Mouse (Mus musculus) yolk sac, embryonic 10.5 days (tissue): ENCODE measurements at regions not wholly inside any gene's neighbourhood (a gene's known extent, or its start where the extent isn't known, plus 50 kb on each side); places are given as distances from the start of the nearest gene placed in this dataset.

Experiments
- DNase-seq: peaks from one replicate; pipeline ENCODE4 v3.0.0-alpha.2; 2017; ENCODE audit warnings: low spot score

DNA sequence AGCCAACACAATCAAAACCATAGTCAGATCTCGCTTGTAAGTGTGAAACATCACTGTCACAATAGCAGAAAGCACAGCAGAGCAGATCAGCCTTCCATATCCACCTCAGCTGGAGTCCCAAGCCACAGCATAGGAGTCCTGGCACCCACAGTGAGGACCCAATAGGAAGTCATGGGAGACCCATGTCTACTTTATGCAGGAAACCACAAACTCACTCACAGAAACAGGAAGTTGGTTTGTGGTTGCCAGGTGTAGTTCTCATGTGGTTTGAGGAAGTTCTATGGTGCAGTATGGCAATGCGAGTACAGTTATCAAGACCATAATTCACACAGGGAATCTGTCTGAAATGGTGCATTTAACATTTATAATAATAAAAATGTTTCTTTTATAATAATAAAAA is 77.6 kb upstream of the Kctd3 start:
- DNase-seq, result no peak

DNA sequence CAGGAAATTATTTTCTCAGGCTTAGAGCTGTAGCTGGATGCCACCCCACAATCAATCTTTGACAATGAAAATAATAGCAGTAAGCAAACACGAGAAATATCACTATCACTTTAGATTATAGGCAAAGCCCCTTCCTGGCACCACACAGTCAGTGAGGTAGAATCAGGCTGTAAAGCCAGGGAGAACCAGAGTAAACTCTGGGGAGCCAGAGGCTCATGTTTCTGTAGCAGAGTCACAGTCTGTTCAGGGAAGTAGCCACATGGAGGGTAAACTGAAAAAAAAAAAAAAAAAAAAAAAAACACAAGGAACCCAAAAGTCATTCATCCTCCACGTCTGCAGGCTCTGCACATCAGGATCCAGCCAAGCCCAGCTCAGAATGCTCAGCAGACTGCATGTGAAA is 73.6 kb upstream of the Kctd3 start:
- no peak for DNase-seq

DNA sequence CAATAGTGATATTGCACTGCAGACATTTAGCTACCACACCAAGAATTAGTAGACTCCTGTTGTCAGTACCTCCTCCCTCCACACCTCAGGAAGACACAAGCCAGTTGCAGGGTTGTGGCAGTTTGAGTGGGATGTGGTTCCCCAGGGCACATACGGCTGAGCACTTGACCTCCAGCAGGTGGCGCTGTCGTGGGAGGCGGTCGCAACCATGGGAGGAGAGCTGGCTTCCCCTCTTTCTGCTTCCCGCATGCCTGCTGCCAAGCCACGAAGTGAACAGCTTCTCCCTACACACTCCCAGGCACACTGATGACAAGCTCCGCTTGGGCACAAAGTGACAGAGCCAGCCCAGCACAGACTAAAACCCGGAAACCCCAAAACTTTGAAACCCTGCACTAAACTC is 73.2 kb upstream of the Kctd3 start:
- peak; percentile 52 for DNase-seq

DNA sequence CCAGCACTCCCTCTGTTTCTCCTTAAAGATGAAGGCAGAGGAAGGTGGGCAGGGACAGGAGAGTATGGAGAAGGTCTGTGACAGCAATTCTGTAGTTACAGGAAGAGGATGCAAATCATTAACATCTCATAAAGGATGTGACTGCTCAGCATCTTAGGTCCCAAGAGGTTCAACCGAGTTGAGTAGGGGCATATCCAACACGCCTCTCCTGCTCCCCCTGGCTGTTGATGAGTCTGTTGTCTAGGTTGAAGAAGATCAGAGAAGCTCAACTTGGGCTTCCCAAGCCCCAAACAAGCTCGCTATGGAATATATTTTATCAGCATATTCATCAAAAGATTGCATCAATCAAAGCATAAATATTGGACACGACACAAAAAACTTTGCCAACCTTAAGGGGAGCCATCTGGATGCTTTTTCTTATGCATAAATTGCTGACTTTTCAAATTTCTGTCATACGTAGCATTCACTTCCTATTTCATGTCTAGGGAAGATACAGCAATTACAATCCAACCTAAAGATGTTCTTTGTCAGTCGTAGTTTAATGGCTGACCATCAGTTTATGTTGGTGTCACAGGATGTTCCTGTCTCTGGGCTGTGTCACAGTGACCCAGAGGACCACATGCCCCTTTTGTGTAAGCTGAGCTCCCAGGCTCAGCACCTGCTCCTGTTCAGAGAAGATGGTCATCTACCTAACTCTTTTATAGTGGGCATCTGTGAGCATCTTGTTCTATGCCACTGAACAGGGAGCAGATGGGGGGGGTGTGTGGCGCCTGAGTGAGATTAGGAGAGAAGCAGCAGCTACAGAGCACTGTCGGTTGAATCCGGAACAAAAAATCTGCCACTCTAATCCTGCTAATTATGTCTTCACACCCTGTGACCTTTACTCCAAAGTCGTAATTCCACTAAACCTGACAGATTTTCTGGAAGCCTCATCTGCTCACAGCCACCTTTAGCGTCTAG is 72.1 kb upstream of the Kctd3 start:
- no peak for DNase-seq

DNA sequence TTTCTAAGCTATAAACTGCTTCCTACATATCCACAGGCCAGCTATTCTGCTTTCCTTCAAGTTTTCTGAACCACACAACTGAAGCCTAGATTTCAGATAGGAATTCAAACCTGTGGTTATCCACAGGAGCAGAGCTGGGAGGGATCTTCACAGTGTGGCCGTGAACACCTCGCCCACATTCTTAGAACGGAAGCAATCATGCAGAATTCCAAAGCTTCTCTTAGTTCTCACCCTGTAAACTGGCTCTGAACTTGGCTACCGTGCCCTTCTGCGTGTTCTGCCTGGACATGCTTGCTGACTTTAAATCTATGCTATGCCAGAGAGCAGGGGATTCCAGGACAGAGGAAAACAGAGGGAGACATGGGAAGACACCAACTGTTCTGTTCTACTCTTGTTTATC is 70.2 kb upstream of the Kctd3 start:
- no peak for DNase-seq

DNA sequence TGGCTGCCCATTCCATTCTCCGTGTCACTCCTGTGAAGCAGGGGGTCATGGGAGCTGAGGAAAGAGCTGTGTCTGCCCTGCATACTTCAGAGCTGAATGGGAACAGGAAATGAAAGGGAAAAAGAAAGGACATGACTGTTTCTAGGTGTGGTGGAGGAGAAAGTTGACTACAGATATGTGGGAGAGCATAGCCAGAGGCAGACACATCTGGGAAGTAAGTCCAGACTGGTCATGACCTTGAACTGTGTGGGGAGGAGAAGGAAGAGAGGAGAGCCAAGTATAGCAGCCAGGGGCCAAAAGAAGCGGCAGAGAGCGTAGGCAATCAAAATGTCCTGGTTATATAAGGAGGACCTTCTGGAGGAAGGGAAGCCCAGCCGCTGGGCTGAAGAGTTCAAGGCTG is 68.6 kb upstream of the Kctd3 start:
- no peak for DNase-seq

DNA sequence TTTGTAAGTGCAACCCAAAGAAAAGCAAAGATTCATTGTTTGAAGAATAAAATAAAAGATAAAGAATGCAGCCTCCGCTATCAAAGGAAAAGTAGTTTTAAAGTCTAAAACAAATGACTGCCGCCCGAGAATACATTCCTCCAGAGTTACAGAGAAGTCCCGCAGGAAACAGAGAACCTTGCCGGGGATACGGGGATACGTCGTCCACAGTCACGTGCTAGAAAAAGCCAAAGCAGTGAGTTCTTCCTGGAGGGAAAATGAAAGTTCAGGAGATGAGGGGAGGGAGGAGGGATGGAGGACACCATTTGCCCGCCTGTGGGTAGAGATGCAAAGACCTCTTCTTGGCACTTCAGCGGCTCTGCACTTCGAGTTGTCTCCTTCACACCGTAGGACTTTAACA is 68.0 kb upstream of the Kctd3 start:
- no peak for DNase-seq

DNA sequence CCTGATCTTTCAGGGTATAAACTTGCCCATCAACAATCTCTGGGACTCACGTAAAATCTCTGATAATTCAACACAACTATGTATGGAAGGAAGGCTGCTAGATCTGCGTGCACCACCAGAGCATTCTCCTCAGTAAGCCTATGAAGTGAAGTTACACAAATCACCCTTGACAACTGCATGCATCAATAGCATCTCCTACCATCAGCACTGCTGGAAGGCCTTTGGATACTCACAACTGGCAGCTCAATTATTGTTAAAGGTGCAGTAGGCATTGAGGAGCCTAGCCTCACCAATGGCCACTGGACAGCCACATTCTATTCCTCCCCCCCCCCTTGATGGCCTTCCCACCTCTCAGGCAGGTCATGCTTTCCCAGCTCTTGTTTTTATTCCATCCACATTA is 64.9 kb upstream of the Kctd3 start:
- no peak for DNase-seq

DNA sequence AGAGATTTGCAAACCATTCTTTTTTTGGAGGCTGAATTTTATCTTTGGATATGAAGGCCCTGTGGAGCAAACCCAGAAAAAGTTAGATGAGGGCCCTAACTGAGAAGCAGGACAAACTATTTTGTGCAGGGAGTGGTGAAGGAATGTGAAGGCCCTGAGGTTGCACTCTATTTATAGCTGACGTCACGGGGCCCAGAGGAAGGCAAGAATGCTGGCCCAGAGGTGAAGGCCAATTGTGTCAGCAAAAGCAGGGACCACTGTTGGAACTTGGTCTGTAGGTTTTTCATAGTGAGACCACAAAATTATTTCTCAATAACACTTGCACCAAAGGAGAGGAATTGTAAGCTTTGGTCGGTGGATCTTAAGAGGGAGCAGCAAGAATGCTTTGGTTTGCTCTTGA is 60.6 kb upstream of the Kctd3 start:
- no peak for DNase-seq

DNA sequence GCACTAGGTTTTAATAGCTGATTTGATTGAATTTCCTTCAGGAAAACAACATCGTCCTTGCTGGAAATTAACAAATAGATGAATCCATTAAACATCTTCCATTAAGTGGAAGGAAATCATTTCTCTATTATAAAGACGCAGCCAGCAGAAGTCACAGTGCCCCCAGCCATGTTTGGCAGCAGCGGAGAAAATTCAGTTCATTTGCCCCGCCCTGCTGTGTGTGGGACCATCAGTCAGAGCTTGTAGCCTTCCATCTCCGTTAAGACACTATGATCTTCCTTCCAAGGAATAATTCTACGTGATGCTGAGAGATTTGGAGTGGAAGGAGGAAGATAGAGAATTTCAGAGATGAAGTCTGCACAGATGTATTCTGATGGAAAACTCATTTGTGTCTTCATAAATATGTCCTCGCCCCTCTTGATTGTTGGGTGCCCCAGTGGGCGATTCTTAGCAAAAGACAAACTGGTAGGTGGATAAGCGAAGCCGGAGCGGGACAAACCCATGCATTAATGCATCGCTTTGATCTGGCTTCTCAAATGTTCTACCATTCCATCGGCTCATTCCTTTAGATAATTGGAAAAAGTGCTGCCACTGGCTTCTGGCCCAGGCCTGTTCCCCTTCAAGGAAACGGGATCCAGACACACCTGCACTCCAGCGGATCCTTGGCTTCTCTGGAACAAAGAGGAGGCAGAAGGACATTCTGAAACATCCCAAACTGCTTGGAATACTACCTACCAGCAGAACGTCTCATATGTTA is 59.7 kb upstream of the Kctd3 start:
- DNase-seq, result no peak

DNA sequence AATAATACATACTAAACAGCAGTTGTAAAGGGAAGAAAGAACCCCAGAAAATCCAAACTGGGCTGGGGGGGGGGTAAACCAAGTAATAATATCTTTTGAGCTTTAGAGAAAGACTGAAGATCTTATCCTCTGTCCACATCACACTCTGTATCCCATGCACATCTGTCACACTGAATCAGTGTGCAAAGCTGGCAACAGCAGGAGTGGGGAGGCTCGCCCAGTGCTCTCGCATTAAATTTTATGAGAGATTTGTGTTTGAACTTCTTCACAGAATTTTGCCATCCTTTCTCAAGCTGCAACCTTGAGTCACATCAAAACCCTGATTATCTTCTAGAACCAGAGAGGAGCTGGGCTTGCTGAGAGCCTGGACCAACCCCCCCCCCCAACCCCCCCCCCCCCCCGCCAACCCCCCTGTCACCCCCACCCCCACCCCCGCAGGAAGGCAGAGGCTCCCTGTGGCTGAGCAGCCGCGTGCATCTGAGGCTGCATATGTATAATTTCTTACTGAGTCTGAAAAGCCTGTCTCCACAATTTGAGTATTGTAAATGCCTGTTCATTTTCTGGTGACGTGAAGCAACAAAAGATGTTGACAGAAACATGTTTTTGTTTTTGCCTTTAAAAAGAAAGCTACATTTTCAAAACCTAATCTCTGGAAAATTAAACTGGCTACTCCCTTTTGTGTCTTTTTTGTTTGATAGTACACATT is 59.0 kb upstream of the Kctd3 start:
- no peak for DNase-seq

DNA sequence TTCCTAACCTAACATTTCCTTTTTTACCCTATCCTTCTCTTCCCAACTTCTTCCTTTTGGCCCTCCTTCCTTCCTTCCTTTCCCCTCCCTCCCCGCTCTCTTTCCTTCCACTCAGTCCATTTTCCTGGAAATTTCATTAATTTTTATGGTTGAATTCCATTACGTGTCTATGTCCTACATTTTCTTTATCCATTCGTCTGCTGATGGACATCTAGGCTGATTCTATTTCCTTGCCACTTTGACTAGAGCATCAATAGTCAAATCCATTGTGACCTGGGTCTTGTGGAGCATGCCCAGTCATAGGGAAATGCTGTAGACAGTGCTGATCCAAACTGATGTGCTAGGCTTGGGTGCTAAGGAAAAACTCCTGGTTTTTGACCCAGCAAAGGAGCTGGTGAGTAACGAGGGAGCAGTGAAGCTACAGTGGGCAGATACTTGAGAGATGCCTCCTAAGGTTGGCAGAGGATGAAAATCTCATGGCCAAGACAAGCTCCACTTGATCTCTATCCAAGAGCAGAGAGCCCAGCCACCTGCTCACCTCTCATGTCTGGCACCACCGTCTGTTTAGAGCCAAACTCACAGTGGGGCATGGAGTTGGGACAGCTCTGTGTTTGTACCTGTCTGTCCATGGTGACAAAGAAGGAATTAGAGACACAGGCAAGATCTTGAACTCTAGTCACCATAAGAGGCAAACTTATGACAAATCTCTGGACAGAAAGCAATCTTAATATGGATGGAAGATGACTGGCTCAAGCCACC is 57.7 kb upstream of the Kctd3 start:
- DNase-seq, result no peak

DNA sequence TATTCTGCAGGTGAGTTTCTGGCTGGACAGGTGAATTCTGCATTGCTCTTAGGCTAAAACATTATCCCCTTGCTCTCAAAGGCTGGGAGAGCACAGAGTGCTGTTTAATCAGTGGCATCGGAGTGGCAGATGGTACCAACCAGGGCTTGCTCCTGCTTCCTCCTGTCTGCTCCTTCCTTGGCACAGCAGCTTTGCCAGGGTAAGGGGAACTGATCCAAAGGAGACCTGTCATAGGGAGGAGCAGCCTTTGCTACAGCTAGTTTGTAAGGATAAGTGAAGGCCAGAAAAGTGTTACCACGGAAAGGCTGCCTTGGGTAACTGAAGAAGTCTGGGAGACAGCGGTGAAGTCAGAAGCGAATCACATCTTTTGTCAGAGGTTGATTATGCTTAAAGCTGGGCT is 57.0 kb upstream of the Kctd3 start:
- DNase-seq, result no peak

DNA sequence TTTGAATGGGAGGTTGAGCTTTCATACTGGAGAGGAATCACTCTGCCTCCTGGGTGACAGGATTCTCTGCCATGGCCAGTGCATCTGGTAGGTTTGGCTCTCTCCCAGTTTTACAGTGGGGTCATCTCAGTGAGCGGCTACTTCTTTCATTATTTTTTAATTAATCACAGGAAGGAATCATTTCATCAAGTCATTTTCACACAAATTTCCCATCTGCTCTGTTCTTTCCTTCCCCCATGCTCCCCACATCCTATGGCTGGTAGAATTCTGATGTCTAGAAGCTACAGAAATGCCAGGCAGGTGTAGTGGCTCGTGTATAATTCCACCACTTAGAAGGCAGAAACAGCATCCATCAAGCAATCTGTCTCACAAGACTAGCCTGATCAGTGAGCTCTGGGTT is 56.1 kb upstream of the Kctd3 start:
- DNase-seq, result no peak

DNA sequence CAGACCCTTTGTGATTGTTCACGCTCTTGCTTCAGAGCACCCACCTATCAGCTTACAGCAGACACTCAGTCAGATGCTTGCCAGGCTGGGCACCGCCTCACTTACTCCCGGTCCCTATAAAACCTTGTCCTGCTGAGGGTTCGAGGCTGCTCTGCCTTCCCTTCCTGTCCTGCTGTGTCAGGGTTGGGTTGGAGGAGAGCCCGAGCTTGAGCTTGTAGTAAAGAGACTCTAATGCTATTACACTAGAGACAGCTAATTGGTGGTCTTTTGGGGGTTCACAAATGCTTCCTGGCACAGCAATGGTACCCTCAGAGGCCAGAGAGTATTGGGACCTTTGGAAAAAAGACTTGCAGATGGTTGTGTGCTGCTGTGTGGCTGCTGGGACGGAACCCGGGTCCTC is 55.6 kb upstream of the Kctd3 start:
- no peak for DNase-seq
